Comparison of ENCODE assay signal across 8 mouse cellular contexts in the genomic region with DNA sequence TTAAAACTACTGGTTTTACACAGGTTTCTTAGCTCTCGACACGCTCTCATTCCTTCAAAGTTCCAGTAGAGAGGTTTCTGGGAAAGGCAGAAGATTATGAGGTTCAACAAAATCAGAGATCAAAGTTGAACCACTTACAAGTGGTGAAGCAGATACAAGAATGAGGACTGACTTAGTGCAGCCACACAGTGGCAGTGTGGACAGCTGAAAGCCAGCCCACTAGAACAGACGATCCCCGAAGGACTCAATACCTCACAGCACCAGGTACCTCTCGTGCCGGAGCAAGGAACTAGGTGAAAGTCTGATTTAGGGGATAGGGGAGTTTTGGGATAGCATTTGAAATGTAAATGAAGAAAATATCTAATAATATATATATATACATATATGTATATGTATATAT. TPM values are rescaled to one million over a fixed set of nuclear protein-coding genes. Genes with fewer than 3 reads are reported as not detected.
DNase-seq lines count a peak whose midpoint lies in the region; ATAC-seq and TF ChIP-seq lines count a peak whose summit lies in the region.

No protein-coding gene starts in this region.

- H3K4me2 ChIP-seq in heart, postnatal 0 days (ENCODE audit: low read depth, low read length), result no peak overlapping the region

- no peaks in the 10 kb centered on the region for H3K36me3 ChIP-seq in heart, postnatal 0 days (replicated peaks; ENCODE audit: control insufficient read depth, insufficient read depth, low read length)

- 44% methylated on average over 6 of the region's 6 CpGs for WGBS in heart, postnatal 0 days
- 72% methylated on average over 6 of the region's 6 CpGs for WGBS in lung, adult 2 months

- peak; percentile 57 for TF ChIP-seq CTCF in heart, postnatal 0 days (IDR thresholded peaks at IDR 0.05; ENCODE audit: low read depth)
- TF ChIP-seq CTCF in lung, adult 2 months (IDR thresholded peaks at IDR 0.05; ENCODE audit: insufficient read depth, low read length), result peak; percentile 53

- no peak overlapping the region for H3K4me3 ChIP-seq in heart, postnatal 0 days (ENCODE audit: low read depth, low read length)
- no peak overlapping the region for H3K4me3 ChIP-seq in lung, adult 2 months (replicated peaks; ENCODE audit: extremely low read depth, low read depth, low read length)

- peaks cover 10% of the 10 kb centered on the region for H3K4me1 ChIP-seq in heart, postnatal 0 days (ENCODE audit: control insufficient read depth, insufficient read depth)
- H3K4me1 ChIP-seq in lung, adult 2 months (ENCODE audit: control insufficient read depth, insufficient read depth, low read length), result peaks cover 14% of the 10 kb centered on the region

- TF ChIP-seq EP300 in heart, postnatal 0 days (IDR thresholded peaks at IDR 0.05; ENCODE audit: low read depth), result no peak

- peak; percentile 22 for DNase-seq in adrenal gland, postnatal 10 days
- no peak for DNase-seq in adrenal gland, adult 18-20 months (ENCODE audit: low spot score in 2 of 2)
- DNase-seq in heart, postnatal 0 days (ENCODE audit: low spot score), result peak; percentile 60
- no peak for DNase-seq in heart, adult 8-10 months (ENCODE audit: low spot score)
- DNase-seq in lung, adult 2 months, result no peak
- DNase-seq in lung, postnatal 4 days, result no peak
- DNase-seq in kidney, postnatal 10 days, result peak; percentile 48
- DNase-seq in left cerebral cortex, postnatal 25 days (ENCODE audit: low spot score in 2 of 2), result no peak

- no peak overlapping the region for H3K9ac ChIP-seq in heart, postnatal 0 days (replicated peaks; ENCODE audit: low read depth, low read length)

- H3K27me3 ChIP-seq in heart, postnatal 0 days (ENCODE audit: control insufficient read depth, insufficient read depth, low read length), result no peaks in the 10 kb centered on the region

- peak; percentile 57; the same call in 1 of the 2 replicates for ATAC-seq in heart, postnatal 0 days (ENCODE audit: insufficient read depth, low read depth)

- H3K27ac ChIP-seq in heart, postnatal 0 days (ENCODE audit: low read depth), result no peak overlapping the region

- intact Hi-C loops in left cerebral cortex, postnatal 25 days (cut with DNase I), result loop anchor here (5.0 to 10.0 kb wide), 3 partner anchors 36 to 628 kb away; a partner anchor contains a TSS

- H3K9me3 ChIP-seq in heart, postnatal 0 days (replicated peaks; ENCODE audit: control insufficient read depth, low read length), result no peaks in the 10 kb centered on the region

- no peak for TF ChIP-seq POLR2A in lung, adult 2 months (IDR thresholded peaks at IDR 0.05; ENCODE audit: borderline replicate concordance, extremely low read depth, low read depth, low read length)

RNA-seq across cellular contexts. Expression of a gene that starts 56.1 kb away (rescaled TPM):
- total RNA-seq in adrenal gland, postnatal 10 days (2021), result 10 to 100 TPM in 1 of 2 experiments, 1 to 10 TPM in 1; 9.8 to 11.9 TPM
- 10 to 100 TPM in 1 of 2 experiments, 1 to 10 TPM in 1; 7.5 to 10.8 TPM for total RNA-seq in adrenal gland, adult 18-20 months (2021)
- total RNA-seq in heart, postnatal 0 days (2014; rRNA removed; ENCODE audit: low replicate concordance), result 4.7 and 6.8 TPM in 2 replicates
- 1.1 and 1.2 TPM in 2 replicates for polyA plus RNA-seq in heart, postnatal 0 days (2015; fragmentation: Nextera tagmentation; extraction: Ambion mirVana)
- 1 to 10 TPM; 4.3 to 7.0 (median 5.9) TPM for total RNA-seq in heart, adult 8-10 months (2022)
- 3.7 and 6.2 TPM in 2 replicates for polyA plus RNA-seq in lung, adult 2 months (2012; rRNA removed)
- 10 to 100 TPM; 79.4 to 84.9 TPM for total RNA-seq in left cerebral cortex, postnatal 25 days (2021)

Comparison
In these comparisons a context has a peak if more than half of its experiments do, and no peak if none do; other contexts are left out.
1. DNase-seq: peak in adrenal gland, postnatal 10 days (single experiment), heart, postnatal 0 days (single experiment) and kidney, postnatal 10 days (single experiment); none in adrenal gland, adult 18-20 months (0 of 2), heart, adult 8-10 months (single experiment), lung, adult 2 months (single experiment), lung, postnatal 4 days (0 of 2) and left cerebral cortex, postnatal 25 days (0 of 2).
2. RNA of a gene that starts 56.1 kb away (total RNA-seq): 79.4 to 84.9 TPM in left cerebral cortex, postnatal 25 days; 9.8 to 11.9 TPM in adrenal gland, postnatal 10 days, 7.5 to 10.8 TPM in adrenal gland, adult 18-20 months, 4.3 to 7.0 TPM in heart, adult 8-10 months and 4.7 to 6.8 TPM in heart, postnatal 0 days; every median in the first group is over 4 times any median in the second.